Mouse (Mus musculus): ENCODE measurements around the gene Fam13a. TPM values are rescaled to one million over a fixed set of nuclear protein-coding genes. Genes with fewer than 3 reads are reported as not detected.
A peak's percentile ranks its signal among the peaks of the same experiment; 100 is the strongest.

Fam13a gene
- polyA plus RNA-seq, 1 experiment from 2014 or later: 16.1 TPM

GRCm38 (mm10) chr6:59014088-59014759, 10.1 kb downstream of the Fam13a start:
- H3K4me1 ChIP-seq (ENCODE audit: control insufficient read depth, insufficient read depth, low read length): 0 out of 2 replicates have a peak, but pooled peaks cover 7% of the 10 kb centered on the region
- H3K27ac ChIP-seq (ENCODE audit: low read length): 0 out of 2 replicates have a peak overlapping the region, but pooled peaks have one; percentile 29
- H3K4me3 ChIP-seq (ENCODE audit: low read length): no peak overlapping the region
- no peak overlapping the region for H3K9ac ChIP-seq (ENCODE audit: low read depth, low read length)
- WGBS: 71% methylated on average over 8 of the region's 8 CpGs
- no peak overlapping the region for H3K4me2 ChIP-seq (ENCODE audit: low read depth, low read length)
- no peaks in the 10 kb centered on the region for H3K27me3 ChIP-seq (replicated peaks; ENCODE audit: control insufficient read depth, insufficient read depth, low read length)
- no peaks in the 10 kb centered on the region for H3K36me3 ChIP-seq (ENCODE audit: control insufficient read depth, insufficient read depth, low read length)
- ATAC-seq: peak; percentile 76
- H3K9me3 ChIP-seq (ENCODE audit: control insufficient read depth, low read length): no peaks in the 10 kb centered on the region

GRCm38 (mm10) chr6:59010792-59011191, 13.6 kb downstream of the Fam13a start:
- Histone ChIP-seq H3K4me1 (ENCODE audit: control insufficient read depth, insufficient read depth, low read length) (0 out of 2 replicates have a peak, but pooled peaks cover 6% of the 10 kb centered on the region), H3K27ac (ENCODE audit: low read length) (no peak overlapping the region), H3K27me3 (replicated peaks; ENCODE audit: control insufficient read depth, insufficient read depth, low read length) (no peaks in the 10 kb centered on the region), H3K9ac (ENCODE audit: low read depth, low read length) (no peak overlapping the region), H3K36me3 (ENCODE audit: control insufficient read depth, insufficient read depth, low read length) (no peaks in the 10 kb centered on the region), H3K4me3 (ENCODE audit: low read length) (no peak overlapping the region), H3K9me3 (ENCODE audit: control insufficient read depth, low read length) (no peaks in the 10 kb centered on the region), H3K4me2 (ENCODE audit: low read depth, low read length) (no peak overlapping the region)
- WGBS: 91% methylated on average over 3 of the region's 3 CpGs
- ATAC-seq: no peak

GRCm38 (mm10) chr6:59004630-59005029, 19.7 kb downstream of the Fam13a start:
- Histone ChIP-seq H3K9me3 (ENCODE audit: control insufficient read depth, low read length) (no peaks in the 10 kb centered on the region), H3K4me1 (ENCODE audit: control insufficient read depth, insufficient read depth, low read length) (peaks cover 8% of the 10 kb centered on the region; the same call in 1 of the 2 replicates), H3K27ac (ENCODE audit: low read length) (no peak overlapping the region), H3K4me3 (ENCODE audit: low read length) (no peak overlapping the region), H3K4me2 (ENCODE audit: low read depth, low read length) (no peak overlapping the region), H3K36me3 (ENCODE audit: control insufficient read depth, insufficient read depth, low read length) (no peaks in the 10 kb centered on the region), H3K27me3 (replicated peaks; ENCODE audit: control insufficient read depth, insufficient read depth, low read length) (no peaks in the 10 kb centered on the region), H3K9ac (ENCODE audit: low read depth, low read length) (no peak overlapping the region)
- 93% methylated on average over 5 of the region's 5 CpGs for WGBS
- peak; percentile 67; the same call in 1 of the 2 replicates for ATAC-seq

GRCm38 (mm10) chr6:58999044-58999453, 25.3 kb downstream of the Fam13a start:
- no peaks in the 10 kb centered on the region for H3K9me3 ChIP-seq (ENCODE audit: control insufficient read depth, low read length)
- H3K27me3 ChIP-seq (replicated peaks; ENCODE audit: control insufficient read depth, insufficient read depth, low read length): no peaks in the 10 kb centered on the region
- no peaks in the 10 kb centered on the region for H3K36me3 ChIP-seq (ENCODE audit: control insufficient read depth, insufficient read depth, low read length)
- H3K27ac ChIP-seq (ENCODE audit: low read length): peak overlapping the region; percentile 8
- no peak overlapping the region for H3K4me3 ChIP-seq (ENCODE audit: low read length)
- WGBS: 30% methylated on average over 4 of the region's 4 CpGs
- H3K4me1 ChIP-seq (ENCODE audit: control insufficient read depth, insufficient read depth, low read length): 0 out of 2 replicates have a peak, but pooled peaks cover 7% of the 10 kb centered on the region
- H3K9ac ChIP-seq (ENCODE audit: low read depth, low read length): no peak overlapping the region
- no peak overlapping the region for H3K4me2 ChIP-seq (ENCODE audit: low read depth, low read length)
- ATAC-seq: peak; percentile 88

GRCm38 (mm10) chr6:58998528-58998927, 25.8 kb downstream of the Fam13a start:
- Histone ChIP-seq H3K27ac (ENCODE audit: low read length) (peak overlapping the region; percentile 8), H3K27me3 (replicated peaks; ENCODE audit: control insufficient read depth, insufficient read depth, low read length) (no peaks in the 10 kb centered on the region), H3K9ac (ENCODE audit: low read depth, low read length) (no peak overlapping the region), H3K36me3 (ENCODE audit: control insufficient read depth, insufficient read depth, low read length) (no peaks in the 10 kb centered on the region), H3K9me3 (ENCODE audit: control insufficient read depth, low read length) (no peaks in the 10 kb centered on the region), H3K4me2 (ENCODE audit: low read depth, low read length) (no peak overlapping the region), H3K4me3 (ENCODE audit: low read length) (no peak overlapping the region), H3K4me1 (ENCODE audit: control insufficient read depth, insufficient read depth, low read length) (0 out of 2 replicates have a peak, but pooled peaks cover 5% of the 10 kb centered on the region)
- 66% methylated on average over 4 of the region's 4 CpGs for WGBS
- ATAC-seq: peak; percentile 27

- no peaks in the 10 kb centered on the region for H3K9me3 ChIP-seq (ENCODE audit: control insufficient read depth, low read length)
- no peak overlapping the region for H3K9ac ChIP-seq (ENCODE audit: low read depth, low read length)
- no peaks in the 10 kb centered on the region for H3K27me3 ChIP-seq (replicated peaks; ENCODE audit: control insufficient read depth, insufficient read depth, low read length)
- no peak overlapping the region for H3K27ac ChIP-seq (ENCODE audit: low read length)
- no peaks in the 10 kb centered on the region for H3K4me1 ChIP-seq (ENCODE audit: control insufficient read depth, insufficient read depth, low read length)
- H3K36me3 ChIP-seq (ENCODE audit: control insufficient read depth, insufficient read depth, low read length): no peaks in the 10 kb centered on the region
- WGBS: 73% methylated on average over 3 of the region's 3 CpGs
- H3K4me2 ChIP-seq (ENCODE audit: low read depth, low read length): no peak overlapping the region
- peak; percentile 38; the same call in 1 of the 2 replicates for ATAC-seq
- H3K4me3 ChIP-seq (ENCODE audit: low read length): no peak overlapping the region
Observed at GRCm38 (mm10) chr6:58989149-58989548, 35.2 kb downstream of the Fam13a start.

- no peaks in the 10 kb centered on the region for H3K36me3 ChIP-seq (ENCODE audit: control insufficient read depth, insufficient read depth, low read length)
- H3K27ac ChIP-seq (ENCODE audit: low read length): no peak overlapping the region
- ATAC-seq: no peak
- WGBS: 85% methylated on average over 2 of the region's 2 CpGs
- H3K4me1 ChIP-seq (ENCODE audit: control insufficient read depth, insufficient read depth, low read length): no peaks in the 10 kb centered on the region
- H3K27me3 ChIP-seq (replicated peaks; ENCODE audit: control insufficient read depth, insufficient read depth, low read length): no peaks in the 10 kb centered on the region
- no peak overlapping the region for H3K4me2 ChIP-seq (ENCODE audit: low read depth, low read length)
- H3K9ac ChIP-seq (ENCODE audit: low read depth, low read length): no peak overlapping the region
- H3K9me3 ChIP-seq (ENCODE audit: control insufficient read depth, low read length): no peaks in the 10 kb centered on the region
- no peak overlapping the region for H3K4me3 ChIP-seq (ENCODE audit: low read length)
Observed at GRCm38 (mm10) chr6:58988706-58989105, 35.6 kb downstream of the Fam13a start.

- H3K9ac ChIP-seq (ENCODE audit: low read depth, low read length): no peak overlapping the region
- no peak overlapping the region for H3K27ac ChIP-seq (ENCODE audit: low read length)
- no peaks in the 10 kb centered on the region for H3K27me3 ChIP-seq (replicated peaks; ENCODE audit: control insufficient read depth, insufficient read depth, low read length)
- H3K4me3 ChIP-seq (ENCODE audit: low read length): no peak overlapping the region
- no peak overlapping the region for H3K4me2 ChIP-seq (ENCODE audit: low read depth, low read length)
- no peaks in the 10 kb centered on the region for H3K36me3 ChIP-seq (ENCODE audit: control insufficient read depth, insufficient read depth, low read length)
- ATAC-seq: no peak
- H3K9me3 ChIP-seq (ENCODE audit: control insufficient read depth, low read length): no peaks in the 10 kb centered on the region
- no peaks in the 10 kb centered on the region for H3K4me1 ChIP-seq (ENCODE audit: control insufficient read depth, insufficient read depth, low read length)
- WGBS: 97% methylated on average over 5 of the region's 5 CpGs
Observed at GRCm38 (mm10) chr6:58987166-58987565, 37.2 kb downstream of the Fam13a start.

- Histone ChIP-seq H3K36me3 (ENCODE audit: control insufficient read depth, insufficient read depth, low read length) (no peaks in the 10 kb centered on the region), H3K27me3 (replicated peaks; ENCODE audit: control insufficient read depth, insufficient read depth, low read length) (no peaks in the 10 kb centered on the region), H3K9me3 (ENCODE audit: control insufficient read depth, low read length) (no peaks in the 10 kb centered on the region), H3K4me3 (ENCODE audit: low read length) (no peak overlapping the region), H3K4me2 (ENCODE audit: low read depth, low read length) (no peak overlapping the region), H3K27ac (ENCODE audit: low read length) (no peak overlapping the region), H3K4me1 (ENCODE audit: control insufficient read depth, insufficient read depth, low read length) (0 out of 2 replicates have a peak, but pooled peaks cover 4% of the 10 kb centered on the region), H3K9ac (ENCODE audit: low read depth, low read length) (no peak overlapping the region)
- no peak for ATAC-seq
- WGBS: 86% methylated on average over 8 of the region's 8 CpGs
Observed at GRCm38 (mm10) chr6:58985186-58985585, 39.2 kb downstream of the Fam13a start.
